Mouse (Mus musculus) forebrain, postnatal 0 days (tissue): ENCODE measurements around the gene Mga. TPM values are rescaled to one million over a fixed set of nuclear protein-coding genes. Genes with fewer than 3 reads are reported as not detected.

Source experiments
- ATAC-seq: fragments of 200-750 bp; cut with Nextera tagmentation; 2 replicates; pipeline ENCODE4 v1.8.0; 2017; ENCODE audit warnings: mild to moderate bottlenecking, moderate library complexity
- DNase-seq: peaks from one replicate; pipeline ENCODE4 v3.0.0-alpha.2; 2015
- H3K27ac ChIP-seq: fragments of 300-500 bp; sonication (generic); 2 replicates; pipeline ENCODE4 v1.5.1; 2014; ENCODE audit warnings: low read depth, mild to moderate bottlenecking, antibody characterized with exemption, low read length, moderate library complexity, mixed read lengths
- H3K27me3 ChIP-seq: fragments of 300-500 bp; sonication (generic); 2 replicates; pipeline ENCODE4 v1.6.1; 2014; ENCODE audit warnings: mild to moderate bottlenecking, low read length, mixed read lengths; ENCODE audit not compliant: insufficient read depth
- H3K36me3 ChIP-seq: fragments of 300-500 bp; sonication (generic); 2 replicates; pipeline ENCODE4 v1.6.1; 2014; ENCODE audit warnings: mild to moderate bottlenecking, moderate library complexity; ENCODE audit not compliant: insufficient read depth
- H3K4me1 ChIP-seq: fragments of 300-500 bp; sonication (generic); 2 replicates; pipeline ENCODE4 v1.6.1; 2014; ENCODE audit warnings: antibody characterized with exemption; ENCODE audit not compliant: insufficient read depth
- H3K4me2 ChIP-seq: fragments of 300-500 bp; sonication (generic); 2 replicates; pipeline ENCODE4 v1.6.1; 2014; ENCODE audit warnings: low read depth, mild to moderate bottlenecking, moderate library complexity
- H3K4me3 ChIP-seq: fragments of 300-500 bp; sonication (generic); 2 replicates; pipeline ENCODE4 v1.5.1; 2014; ENCODE audit warnings: low read depth, low read length, mixed read lengths
- H3K9ac ChIP-seq: fragments of 300-500 bp; sonication (generic); 2 replicates; pipeline ENCODE4 v1.6.1; 2014; ENCODE audit warnings: mild to moderate bottlenecking
- H3K9me3 ChIP-seq: fragments of 300-500 bp; sonication (generic); 2 replicates; pipeline ENCODE4 v1.6.1; 2016; ENCODE audit warnings: low read length
- CTCF ChIP-seq: sonication (generic); IDR thresholded peaks from 2 replicates; pipeline ENCODE4 v1.5.1; 2016; ENCODE audit warnings: antibody characterized with exemption, control low read depth, low read depth
- WGBS: fragments of 180-500 bp; shearing (Covaris S2); extraction: QIAGEN DNeasy Blood & Tissue Kit; methylation state at CpG from one replicate; pipeline ENCODE4 v1.1.7; 2014; 5-methylcytosine and 5-hydroxymethylcytosine counted together
- polyA plus RNA-seq: library from polyadenylated mRNA; unstranded; fragments of >200 nt; fragmentation: Nextera tagmentation; extraction: Ambion mirVana; gene quantifications from 2 replicates; pipeline ENCODE4 v1.2.1, GENCODE M21; 2015
- total RNA-seq: library from RNA; depleted of rRNA; stranded (reverse); fragments of >200 nt; gene quantifications from 2 replicates; pipeline ENCODE4 v1.2.3, GENCODE M21; 2014

Mga gene
- total and polyA plus RNA-seq, 2 experiments from 2014 or later: 11.4 to 69.7 TPM

DNA sequence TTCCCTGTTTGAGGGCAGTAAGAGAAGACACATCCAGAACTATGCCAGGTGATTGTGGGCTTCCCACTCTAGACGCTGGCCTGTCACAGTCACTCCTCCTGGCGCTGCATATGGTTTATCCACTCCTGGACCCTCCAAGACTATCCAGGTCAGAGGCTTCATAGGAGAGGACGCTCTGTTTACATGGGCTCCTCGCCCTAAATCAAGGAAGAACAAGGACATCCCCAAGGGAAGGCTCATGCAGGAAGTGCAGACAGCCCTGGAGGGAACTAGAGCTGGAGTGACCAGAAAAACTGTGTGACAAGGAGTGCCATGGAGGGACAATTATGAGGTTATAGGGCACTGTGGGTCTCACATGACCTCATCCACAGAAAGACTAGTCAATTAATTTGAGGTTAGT is 100.3 kb downstream of the Mga start:
- Histone ChIP-seq H3K27ac (no peak overlapping the region), H3K27me3 (no peaks in the 10 kb centered on the region), H3K4me1 (no peaks in the 10 kb centered on the region), H3K36me3 (peaks cover 6% of the 10 kb centered on the region), H3K4me2 (no peak overlapping the region), H3K9ac (no peak overlapping the region), H3K4me3 (no peak overlapping the region), H3K9me3 (no peaks in the 10 kb centered on the region)
- DNase-seq (no peak), ATAC-seq (no peak)
- TF ChIP-seq CTCF: no peak
- WGBS: 89% methylated on average over 4 of the region's 4 CpGs

DNA sequence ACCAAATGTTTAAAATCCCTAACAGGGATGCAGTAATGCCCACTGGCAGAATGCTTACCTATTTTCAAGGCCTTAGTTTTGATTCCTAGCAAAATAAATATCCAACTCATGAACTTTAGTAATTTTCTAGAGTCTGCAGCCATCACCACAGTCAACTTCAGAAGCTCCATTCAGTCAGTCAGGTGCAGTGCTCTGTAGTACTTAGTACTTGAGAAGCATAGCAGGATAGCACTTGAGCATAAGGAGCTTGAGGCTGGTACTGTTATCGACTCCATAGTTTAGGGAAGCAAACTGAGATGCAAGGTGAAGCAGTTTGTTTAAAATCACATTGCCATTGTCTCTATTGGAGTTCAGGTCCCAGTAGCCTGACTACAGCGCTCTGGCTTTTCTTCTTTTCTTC is 102.7 kb downstream of the Mga start:
- WGBS: 98% methylated on average over 2 of the region's 2 CpGs
- no peak for DNase-seq

DNA sequence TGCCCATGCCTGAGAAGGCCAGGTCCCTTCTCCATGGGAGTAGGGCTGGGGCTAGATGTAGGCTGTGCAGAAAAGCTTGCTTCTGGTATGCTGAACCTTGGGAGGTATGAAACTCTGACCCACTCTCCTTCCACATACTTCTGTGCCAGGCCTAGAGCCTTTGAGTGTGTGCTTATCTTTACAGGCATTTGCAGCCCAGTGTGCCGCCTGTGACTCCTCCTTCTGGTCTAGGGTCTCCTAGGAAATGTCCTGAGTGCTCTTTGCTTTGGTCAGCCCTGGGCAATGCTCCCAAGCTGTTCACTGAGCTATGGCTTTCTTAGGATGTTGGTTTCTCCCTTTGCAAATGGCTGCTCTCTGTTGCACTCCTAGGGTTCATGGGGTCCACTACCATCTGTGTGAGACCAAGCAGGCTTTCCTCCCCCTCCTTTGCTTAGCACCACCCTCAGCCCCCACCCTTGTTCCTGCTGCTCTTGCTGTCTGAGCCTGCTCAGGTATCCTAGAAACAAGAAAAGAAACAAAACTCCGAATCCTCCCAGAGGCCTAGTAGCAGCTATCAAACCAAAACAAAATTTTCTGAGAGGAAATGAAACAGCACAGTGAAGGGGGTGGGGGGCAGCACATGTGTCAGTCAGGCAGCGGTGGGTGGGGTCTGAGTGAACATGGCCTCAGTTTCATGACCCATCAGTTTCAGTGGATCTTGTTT is 104.0 kb downstream of the Mga start:
- Histone ChIP-seq H3K9me3 (no peaks in the 10 kb centered on the region), H3K36me3 (peaks cover 12% of the 10 kb centered on the region), H3K4me2 (no peak overlapping the region), H3K4me3 (no peak overlapping the region), H3K27me3 (no peaks in the 10 kb centered on the region), H3K9ac (no peak overlapping the region), H3K4me1 (no peaks in the 10 kb centered on the region), H3K27ac (no peak overlapping the region)
- no peak for TF ChIP-seq CTCF
- ATAC-seq (no peak), DNase-seq (no peak)
- WGBS: 81% methylated on average over 3 of the region's 3 CpGs

More for the DNA sequence above, 102.7 kb downstream of the Mga start:
- no peak for TF ChIP-seq CTCF
- Histone ChIP-seq H3K4me2 (no peak overlapping the region), H3K27ac (no peak overlapping the region), H3K4me3 (no peak overlapping the region), H3K4me1 (no peaks in the 10 kb centered on the region), H3K9me3 (no peaks in the 10 kb centered on the region), H3K36me3 (peaks cover 12% of the 10 kb centered on the region), H3K9ac (no peak overlapping the region), H3K27me3 (no peaks in the 10 kb centered on the region)
- no peak for ATAC-seq

DNA sequence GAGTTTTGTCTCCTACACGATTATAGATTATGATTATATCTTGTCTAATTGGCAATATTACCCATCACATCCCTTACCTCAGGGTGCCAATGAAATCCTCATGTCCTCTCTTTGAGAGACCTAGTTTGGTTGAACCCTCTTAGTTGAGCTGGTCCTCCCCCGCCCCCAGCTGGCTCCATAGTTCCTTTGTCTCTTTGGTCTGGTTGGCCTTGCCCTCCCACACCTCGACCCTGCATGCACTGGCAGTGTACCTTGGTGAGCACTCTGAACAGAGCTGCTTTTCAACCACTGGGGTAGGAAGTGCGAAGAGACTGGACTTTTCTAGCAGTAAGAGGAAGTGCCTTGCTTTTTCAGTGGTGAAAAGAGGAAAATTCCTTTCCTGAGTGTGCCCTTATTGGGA is 104.9 kb downstream of the Mga start:
- WGBS: 82% methylated on average over 4 of the region's 4 CpGs
- Histone ChIP-seq H3K9ac (no peak overlapping the region), H3K4me1 (no peaks in the 10 kb centered on the region), H3K27ac (no peak overlapping the region), H3K9me3 (no peaks in the 10 kb centered on the region), H3K36me3 (peaks cover 12% of the 10 kb centered on the region), H3K4me3 (no peak overlapping the region), H3K27me3 (no peaks in the 10 kb centered on the region), H3K4me2 (no peak overlapping the region)
- no peak for TF ChIP-seq CTCF
- DNase-seq (no peak), ATAC-seq (no peak)

DNA sequence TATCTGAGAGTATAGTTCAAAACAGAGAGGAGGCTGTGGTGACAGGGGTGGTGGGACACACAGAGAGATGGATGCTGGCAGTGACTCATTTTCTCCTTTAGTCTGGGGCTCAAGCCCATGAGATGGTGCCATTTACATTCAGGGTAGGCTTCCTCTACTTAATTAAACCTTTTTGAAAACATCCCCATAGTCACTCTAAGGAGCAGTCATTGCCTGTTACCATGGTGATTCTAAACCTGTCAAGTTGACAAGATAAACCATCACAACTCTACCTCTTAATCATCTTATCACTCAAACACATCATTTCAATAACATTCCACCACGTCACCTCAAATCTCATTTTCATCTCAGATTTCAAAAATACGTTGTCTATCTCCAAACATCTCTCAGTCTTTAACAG is 106.9 kb downstream of the Mga start:
- WGBS: 67% methylated on average over 2 of the region's 2 CpGs
- ATAC-seq (peak; percentile 85), DNase-seq (peak; percentile 14)
- Histone ChIP-seq H3K4me1 (no peaks in the 10 kb centered on the region), H3K4me3 (no peak overlapping the region), H3K4me2 (no peak overlapping the region), H3K27me3 (no peaks in the 10 kb centered on the region), H3K36me3 (peaks cover 15% of the 10 kb centered on the region), H3K9ac (no peak overlapping the region), H3K9me3 (no peaks in the 10 kb centered on the region), H3K27ac (no peak overlapping the region)
- no peak for TF ChIP-seq CTCF

DNA sequence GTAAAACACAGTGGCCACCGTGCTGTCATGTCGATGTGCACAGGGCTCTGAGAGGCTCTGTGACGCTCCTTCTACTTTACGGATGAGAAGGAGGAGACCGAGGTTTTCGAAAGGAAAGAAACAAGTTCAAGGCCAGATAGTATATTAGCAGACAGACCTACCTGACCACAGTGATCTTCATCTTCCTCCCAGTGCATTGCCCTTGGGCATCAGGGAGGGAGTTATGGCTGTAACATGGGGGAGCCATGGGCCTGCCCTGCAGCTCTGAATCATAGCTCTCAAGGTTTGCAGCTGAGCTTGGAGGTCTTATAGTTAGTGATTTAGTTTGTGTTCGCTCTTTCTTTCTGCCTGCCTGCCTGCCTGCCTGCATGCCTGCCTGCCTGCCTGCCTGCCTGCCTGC is 109.7 kb downstream of the Mga start:
- no peak overlapping the region for H3K4me2 ChIP-seq
- no peaks in the 10 kb centered on the region for H3K4me1 ChIP-seq
- no peak for TF ChIP-seq CTCF
- no peaks in the 10 kb centered on the region for H3K27me3 ChIP-seq
- H3K4me3 ChIP-seq: no peak overlapping the region
- H3K9me3 ChIP-seq: no peaks in the 10 kb centered on the region
- no peak overlapping the region for H3K27ac ChIP-seq
- ATAC-seq: no peak
- no peak for DNase-seq
- 94% methylated on average over 7 of the region's 7 CpGs for WGBS
- H3K36me3 ChIP-seq: 0 out of 2 replicates have a peak, but pooled peaks cover 9% of the 10 kb centered on the region
- no peak overlapping the region for H3K9ac ChIP-seq

DNA sequence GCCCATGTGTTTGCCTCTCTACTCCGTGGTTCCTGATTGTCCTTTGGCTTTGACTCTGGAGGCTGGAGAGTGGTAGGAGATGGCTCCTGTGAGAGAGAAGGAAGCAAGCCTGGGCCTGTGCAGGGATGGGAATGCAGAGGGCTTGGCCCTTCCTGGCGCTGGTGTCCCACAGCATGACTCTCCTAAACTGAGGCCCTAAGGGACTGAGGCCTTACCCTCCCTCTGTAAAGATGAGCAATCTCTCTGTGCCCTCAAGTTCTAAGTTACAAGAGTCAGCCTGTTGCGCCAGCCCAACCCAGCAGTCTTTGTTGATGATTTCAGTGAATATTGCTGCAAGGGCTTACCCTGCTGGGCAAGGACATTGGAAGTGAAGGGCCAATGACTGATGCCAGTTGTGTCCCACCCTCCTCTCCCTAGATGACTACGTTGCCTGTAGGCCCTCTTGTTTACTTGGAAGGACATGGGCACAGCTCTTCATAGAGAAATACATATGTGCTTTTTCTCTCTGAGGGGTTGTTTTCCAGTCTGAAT is 110.7 kb downstream of the Mga start:
- Histone ChIP-seq H3K4me3 (no peak overlapping the region), H3K4me1 (no peaks in the 10 kb centered on the region), H3K36me3 (peaks cover 12% of the 10 kb centered on the region), H3K27me3 (no peaks in the 10 kb centered on the region), H3K4me2 (no peak overlapping the region), H3K9ac (no peak overlapping the region), H3K9me3 (no peaks in the 10 kb centered on the region), H3K27ac (no peak overlapping the region)
- 81% methylated on average over 4 of the region's 4 CpGs for WGBS
- DNase-seq (no peak), ATAC-seq (no peak)
- no peak for TF ChIP-seq CTCF
